Mouse (Mus musculus) thymus, postnatal 10 days (tissue): ENCODE data around the gene Fam53b.

Source experiments
- DNase-seq, 2 experiments: peaks; one replicate each; pipeline ENCODE4 v3.0.0; 2021; ENCODE audit warnings: low spot score in 2 of 2

The Fam53b gene

GRCm38 (mm10) chr7:132810879-132811278 is 2.8 kb downstream of the Fam53b start:
- peak; percentile 88 to 96 for DNase-seq

- DNase-seq: no peak
Measured at GRCm38 (mm10) chr7:132810368-132810767, 3.3 kb downstream of the Fam53b start.

- no peak for DNase-seq
Measured at GRCm38 (mm10) chr7:132809721-132810120, 4.0 kb downstream of the Fam53b start.

GRCm38 (mm10) chr7:132808841-132809682 is 4.6 kb downstream of the Fam53b start:
- DNase-seq: peak; percentile 33 to 41

- no peak for DNase-seq
Measured at GRCm38 (mm10) chr7:132808051-132808796, 5.5 kb downstream of the Fam53b start.

GRCm38 (mm10) chr7:132806926-132807857 is 6.5 kb downstream of the Fam53b start:
- DNase-seq: no peak

GRCm38 (mm10) chr7:132806286-132806685 is 7.4 kb downstream of the Fam53b start:
- DNase-seq: no peak

- no peak for DNase-seq
Measured at GRCm38 (mm10) chr7:132804951-132805350, 8.7 kb downstream of the Fam53b start.

GRCm38 (mm10) chr7:132804461-132804860 is 9.2 kb downstream of the Fam53b start:
- no peak for DNase-seq

GRCm38 (mm10) chr7:132803962-132804361 is 9.7 kb downstream of the Fam53b start:
- no peak for DNase-seq

GRCm38 (mm10) chr7:132803336-132803735 is 10.3 kb downstream of the Fam53b start:
- no peak for DNase-seq

GRCm38 (mm10) chr7:132802691-132803090 is 11.0 kb downstream of the Fam53b start:
- DNase-seq: no peak

GRCm38 (mm10) chr7:132802066-132802465 is 11.6 kb downstream of the Fam53b start:
- DNase-seq: no peak

- DNase-seq: no peak
Measured at GRCm38 (mm10) chr7:132801509-132801908, 12.2 kb downstream of the Fam53b start.

GRCm38 (mm10) chr7:132800868-132801267 is 12.8 kb downstream of the Fam53b start:
- DNase-seq: no peak

GRCm38 (mm10) chr7:132799119-132800016 is 14.3 kb downstream of the Fam53b start:
- no peak for DNase-seq

- no peak for DNase-seq
Measured at GRCm38 (mm10) chr7:132795141-132795540, 18.5 kb downstream of the Fam53b start.

- no peak for DNase-seq
Measured at GRCm38 (mm10) chr7:132793467-132793866, 20.2 kb downstream of the Fam53b start.

GRCm38 (mm10) chr7:132790447-132791219 is 23.1 kb downstream of the Fam53b start:
- no peak for DNase-seq

GRCm38 (mm10) chr7:132788826-132789225 is 24.9 kb downstream of the Fam53b start:
- no peak for DNase-seq
